Mouse (Mus musculus) hindbrain, embryonic 14.5 days (tissue): ENCODE results near the gene Adam1b. TPM values are rescaled to one million over a fixed set of nuclear protein-coding genes. Genes with fewer than 3 reads are reported as not detected.
"Not testable (repeated sequence)": the region's sequence is repeated elsewhere in the genome, so short reads cannot be mapped to it uniquely, and the experiment has no call there.

Source experiments
- ATAC-seq: fragments of 200-750 bp; cut with Nextera tagmentation; 2 replicates; pipeline ENCODE4 v1.8.0; 2017; ENCODE audit warnings: moderate number of reproducible peaks, mild to moderate bottlenecking, moderate TSS enrichment, moderate library complexity; ENCODE audit not compliant: low FRiP score
- DNase-seq: peaks from one replicate; pipeline ENCODE4 v3.0.0-alpha.2; 2015; ENCODE audit warnings: low spot score
- H3K27ac ChIP-seq: fragments of 300-500 bp; sonication (generic); 2 replicates; pipeline ENCODE4 v1.5.1; 2014; ENCODE audit warnings: mild to moderate bottlenecking, moderate library complexity
- H3K27me3 ChIP-seq: fragments of 300-500 bp; sonication (generic); 2 replicates; pipeline ENCODE4 v1.6.1; 2014; ENCODE audit warnings: mild to moderate bottlenecking, low read length, mixed read lengths; ENCODE audit not compliant: control insufficient read depth, insufficient read depth
- H3K36me3 ChIP-seq: fragments of 300-500 bp; sonication (generic); replicated peaks from 2 replicates; pipeline ENCODE4 v1.6.1; 2014; ENCODE audit not compliant: control insufficient read depth, insufficient read depth
- H3K4me1 ChIP-seq: fragments of 300-500 bp; sonication (generic); replicated peaks from 2 replicates; pipeline ENCODE4 v1.6.1; 2014; ENCODE audit warnings: antibody characterized with exemption, low read length, mixed read lengths; ENCODE audit not compliant: control insufficient read depth, insufficient read depth
- H3K4me2 ChIP-seq: fragments of 300-500 bp; sonication (generic); replicated peaks from 2 replicates; pipeline ENCODE4 v1.6.1; 2014; ENCODE audit warnings: mild to moderate bottlenecking, moderate library complexity
- H3K4me3 ChIP-seq: fragments of 300-500 bp; sonication (generic); replicated peaks from 2 replicates; pipeline ENCODE4 v1.5.1; 2014; ENCODE audit warnings: mild to moderate bottlenecking, low read length
- H3K9ac ChIP-seq: fragments of 300-500 bp; sonication (generic); 2 replicates; pipeline ENCODE4 v1.6.1; 2014
- H3K9me3 ChIP-seq: fragments of 300-500 bp; sonication (generic); 2 replicates; pipeline ENCODE4 v1.6.1; 2016; ENCODE audit warnings: low read length; ENCODE audit not compliant: control insufficient read depth
- WGBS: fragments of 180-500 bp; shearing (Covaris S2); extraction: QIAGEN DNeasy Blood & Tissue Kit; methylation state at CpG from one replicate; pipeline ENCODE4 v1.1.7; 2014; 5-methylcytosine and 5-hydroxymethylcytosine counted together
- polyA plus RNA-seq: library from polyadenylated mRNA; unstranded; fragments of >200 nt; fragmentation: Nextera tagmentation; extraction: Ambion mirVana; gene quantifications from 2 replicates; pipeline ENCODE4 v1.2.1, GENCODE M21; 2014

The Adam1b gene
- polyA plus RNA-seq, 1 experiment from 2014 or later: not detected

- H3K36me3 ChIP-seq: peaks cover 45% of the 10 kb centered on the region
- 74% methylated on average over 2 of the region's 2 CpGs for WGBS
- no peak overlapping the region for H3K4me2 ChIP-seq
- H3K4me1 ChIP-seq: no peaks in the 10 kb centered on the region
- DNase-seq: no peak
- no peaks in the 10 kb centered on the region for H3K9me3 ChIP-seq
- no peak overlapping the region for H3K4me3 ChIP-seq
- H3K9ac ChIP-seq: no peak overlapping the region
- no peak overlapping the region for H3K27ac ChIP-seq
- no peaks in the 10 kb centered on the region for H3K27me3 ChIP-seq
- no peak for ATAC-seq
These were observed 34.4 kb upstream of the Adam1b start for GRCm38 (mm10) chr5:121537588-121537987.

GRCm38 (mm10) chr5:121536921-121537555 lies 33.8 kb upstream of the Adam1b start:
- no peaks in the 10 kb centered on the region for H3K4me1 ChIP-seq
- DNase-seq: no peak
- WGBS: 50% methylated on average over 7 of the region's 7 CpGs
- no peak overlapping the region for H3K4me2 ChIP-seq
- peaks cover 51% of the 10 kb centered on the region for H3K36me3 ChIP-seq
- no peak overlapping the region for H3K9ac ChIP-seq
- H3K9me3 ChIP-seq: no peaks in the 10 kb centered on the region
- no peaks in the 10 kb centered on the region for H3K27me3 ChIP-seq
- no peak overlapping the region for H3K27ac ChIP-seq
- H3K4me3 ChIP-seq: no peak overlapping the region
- no peak for ATAC-seq

- Histone ChIP-seq H3K4me3 (no peak overlapping the region), H3K4me1 (no peaks in the 10 kb centered on the region), H3K9ac (no peak overlapping the region), H3K27me3 (no peaks in the 10 kb centered on the region), H3K27ac (no peak overlapping the region), H3K9me3 (no peaks in the 10 kb centered on the region), H3K4me2 (no peak overlapping the region), H3K36me3 (peaks cover 67% of the 10 kb centered on the region)
- no peak for DNase-seq
- 97% methylated on average over 3 of the region's 3 CpGs for WGBS
- no peak for ATAC-seq
These were observed 31.9 kb upstream of the Adam1b start for GRCm38 (mm10) chr5:121535116-121535515.

GRCm38 (mm10) chr5:121534521-121534920 lies 31.3 kb upstream of the Adam1b start:
- 94% methylated on average over 5 of the region's 5 CpGs for WGBS
- DNase-seq: no peak
- H3K27ac ChIP-seq: no peak overlapping the region
- no peaks in the 10 kb centered on the region for H3K27me3 ChIP-seq
- ATAC-seq: no peak
- H3K36me3 ChIP-seq: peaks cover 72% of the 10 kb centered on the region
- H3K9me3 ChIP-seq: no peaks in the 10 kb centered on the region
- no peak overlapping the region for H3K4me3 ChIP-seq
- no peak overlapping the region for H3K4me2 ChIP-seq
- no peak overlapping the region for H3K9ac ChIP-seq
- H3K4me1 ChIP-seq: no peaks in the 10 kb centered on the region

- H3K27ac ChIP-seq: no peak overlapping the region
- H3K36me3 ChIP-seq: peaks cover 90% of the 10 kb centered on the region
- 82% methylated on average over 8 of the region's 8 CpGs for WGBS
- no peak overlapping the region for H3K4me2 ChIP-seq
- no peaks in the 10 kb centered on the region for H3K27me3 ChIP-seq
- H3K9ac ChIP-seq: no peak overlapping the region
- H3K4me1 ChIP-seq: no peaks in the 10 kb centered on the region
- H3K4me3 ChIP-seq: no peak overlapping the region
- no peaks in the 10 kb centered on the region for H3K9me3 ChIP-seq
- DNase-seq: no peak
- no peak for ATAC-seq
These were observed 23.7 kb upstream of the Adam1b start for GRCm38 (mm10) chr5:121526961-121527360.

GRCm38 (mm10) chr5:121526526-121526925 lies 23.3 kb upstream of the Adam1b start:
- no peaks in the 10 kb centered on the region for H3K4me1 ChIP-seq
- DNase-seq (no peak), ATAC-seq (no peak)
- no peak overlapping the region for H3K9ac ChIP-seq
- H3K4me3 ChIP-seq: no peak overlapping the region
- H3K4me2 ChIP-seq: no peak overlapping the region
- H3K9me3 ChIP-seq: no peaks in the 10 kb centered on the region
- H3K27ac ChIP-seq: no peak overlapping the region
- H3K27me3 ChIP-seq: no peaks in the 10 kb centered on the region
- 86% methylated on average over 7 of the region's 7 CpGs for WGBS
- peaks cover 90% of the 10 kb centered on the region for H3K36me3 ChIP-seq

GRCm38 (mm10) chr5:121525774-121526450 lies 22.7 kb upstream of the Adam1b start:
- WGBS: 88% methylated on average over 14 of the region's 14 CpGs

GRCm38 (mm10) chr5:121519758-121520157 lies 16.5 kb upstream of the Adam1b start:
- H3K9ac ChIP-seq, DNase-seq, H3K9me3 ChIP-seq, H3K27me3 ChIP-seq, H3K4me1 ChIP-seq, H3K4me2 ChIP-seq, H3K27ac ChIP-seq, H3K4me3 ChIP-seq, ATAC-seq: not testable (repeated sequence)
- 91% methylated on average over 11 of the region's 17 CpGs for WGBS
- peaks cover 52% of the 10 kb centered on the region for H3K36me3 ChIP-seq

More at GRCm38 (mm10) chr5:121525774-121526450, 22.7 kb upstream of the Adam1b start:
- Histone ChIP-seq H3K4me2 (no peak overlapping the region), H3K9ac (no peak overlapping the region), H3K4me1 (no peaks in the 10 kb centered on the region), H3K27ac (no peak overlapping the region), H3K27me3 (no peaks in the 10 kb centered on the region), H3K4me3 (no peak overlapping the region), H3K36me3 (peaks cover 92% of the 10 kb centered on the region), H3K9me3 (no peaks in the 10 kb centered on the region)
- ATAC-seq (no peak), DNase-seq (no peak)

GRCm38 (mm10) chr5:121518983-121519382 lies 15.7 kb upstream of the Adam1b start:
- no peak for ATAC-seq

More at GRCm38 (mm10) chr5:121518983-121519382, 15.7 kb upstream of the Adam1b start:
- H3K36me3 ChIP-seq: peaks cover 45% of the 10 kb centered on the region
- H3K27ac ChIP-seq: no peak overlapping the region
- no peaks in the 10 kb centered on the region for H3K4me1 ChIP-seq
- no peaks in the 10 kb centered on the region for H3K27me3 ChIP-seq
- WGBS: 91% methylated on average over 9 of the region's 9 CpGs
- H3K9me3 ChIP-seq: no peaks in the 10 kb centered on the region
- H3K4me2 ChIP-seq: no peak overlapping the region
- H3K4me3 ChIP-seq: no peak overlapping the region
- no peak for DNase-seq
- H3K9ac ChIP-seq: no peak overlapping the region
